Mouse (Mus musculus) cortical plate, adult 2 months (tissue): ENCODE data around the gene Slbp.

ENCODE experiments used
- CTCF ChIP-seq: fragments of 200-500 bp; IDR thresholded peaks from 2 replicates; pipeline ENCODE4 v1.5.1; 2011; ENCODE audit warnings: mild to moderate bottlenecking, control low read depth, low read length; ENCODE audit not compliant: insufficient read depth; ENCODE audit errors: extremely low read depth
- POLR2A ChIP-seq: fragments of 200-500 bp; IDR thresholded peaks from 2 replicates; pipeline ENCODE4 v1.6.1; 2011; ENCODE audit warnings: mild to moderate bottlenecking, low read length, control low read depth; ENCODE audit not compliant: insufficient read depth; ENCODE audit errors: extremely low read depth

- TF ChIP-seq POLR2A, result no peak
- no peak for TF ChIP-seq CTCF
Observed at GRCm38 (mm10) chr5:33614391-33614790, 38.0 kb downstream of the Slbp start.
